Mouse (Mus musculus): ENCODE measurements at regions not wholly inside any gene's neighbourhood (a gene's known extent, or its start where the extent isn't known, plus 50 kb on each side); places are given as distances from the start of the nearest gene placed in this dataset.

- DNase-seq: peak; percentile 70 to 87
These were observed 50.8 kb upstream of the Ptpn13 start for GRCm38 (mm10) chr5:103374162-103374561.

GRCm38 (mm10) chr5:103373089-103373488, 51.9 kb upstream of the Ptpn13 start:
- DNase-seq: no peak

DNA sequence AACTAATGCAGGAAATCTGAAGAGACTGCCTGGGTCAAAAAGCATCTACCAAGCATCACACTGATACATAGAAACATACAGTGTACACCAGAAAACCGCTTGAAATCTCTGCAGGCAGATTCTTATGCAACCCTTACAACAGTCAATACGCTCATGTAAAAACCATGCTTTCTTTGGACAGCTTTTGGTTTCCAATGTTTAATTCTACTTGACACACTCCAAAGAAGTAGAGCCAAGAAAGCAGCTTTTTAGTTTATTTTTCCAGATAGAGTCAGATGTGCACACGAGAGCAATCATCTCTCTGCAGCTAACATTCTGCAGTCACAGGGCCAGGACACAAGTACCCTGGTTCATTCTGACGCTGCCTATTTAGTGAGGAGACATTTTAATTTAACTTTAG, 54.5 kb upstream of the Ptpn13 start:
- no peak for DNase-seq

DNA sequence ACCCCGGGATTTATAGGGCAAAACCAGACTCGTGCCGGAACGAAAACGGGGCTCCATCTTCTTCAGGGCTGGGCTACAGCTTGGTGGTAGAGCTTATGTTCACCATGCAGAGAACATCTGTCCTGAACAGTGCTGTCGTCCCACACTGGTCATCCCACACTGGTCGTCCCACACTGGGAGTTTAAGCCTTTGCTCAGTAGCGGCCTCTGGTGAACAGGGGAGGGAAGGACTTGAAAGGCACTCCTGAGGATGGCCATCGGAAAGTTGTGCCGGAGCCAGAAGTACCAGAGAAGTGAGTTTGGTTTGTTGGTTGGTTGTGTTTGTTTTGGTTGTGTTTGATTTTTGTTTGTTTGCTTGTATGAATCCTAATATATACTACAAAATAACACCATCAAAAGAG, 56.0 kb upstream of the Ptpn13 start:
- peak in 1 of 2 experiments; percentile 42 for DNase-seq

GRCm38 (mm10) chr5:103367201-103367671, 57.8 kb upstream of the Ptpn13 start:
- no peak for DNase-seq

DNA sequence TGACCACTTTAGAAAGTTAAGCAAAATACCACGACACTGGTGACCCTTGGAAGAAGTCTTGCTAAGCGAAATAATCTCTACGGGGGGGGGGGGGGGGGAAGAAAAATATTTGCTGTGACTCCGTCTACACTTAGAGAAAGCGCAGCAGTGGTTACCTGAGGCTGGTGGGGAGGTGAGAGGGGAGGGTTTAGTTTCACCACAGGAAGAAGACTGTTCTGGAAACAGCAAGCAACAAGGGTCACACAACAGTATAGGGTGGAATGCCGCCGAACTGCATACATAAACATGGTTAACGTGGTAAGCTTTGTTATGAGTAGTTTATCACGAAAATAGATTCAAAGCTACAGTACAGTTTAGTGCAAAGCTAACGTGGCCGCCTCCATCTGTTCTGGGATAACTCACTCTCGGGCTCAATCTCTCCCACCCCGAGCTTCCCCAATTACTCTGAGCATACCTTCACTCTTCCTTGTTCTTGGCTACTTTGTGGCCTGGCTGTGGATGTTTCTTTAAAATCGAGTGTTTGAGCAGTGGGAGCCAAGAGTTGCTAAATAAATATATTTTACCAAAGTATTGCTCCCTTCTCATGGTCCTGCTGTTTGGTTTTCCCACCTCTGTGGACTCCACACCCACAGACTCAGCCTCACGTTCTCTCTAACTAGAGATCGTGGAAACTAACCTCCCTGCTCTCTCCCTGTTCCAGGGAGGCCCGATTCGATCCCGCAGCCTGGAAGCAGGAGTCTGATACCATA, 59.1 kb upstream of the Ptpn13 start:
- DNase-seq: no peak

GRCm38 (mm10) chr5:103364791-103365699, 59.9 kb upstream of the Ptpn13 start:
- peak; percentile 80 to 93 for DNase-seq

DNA sequence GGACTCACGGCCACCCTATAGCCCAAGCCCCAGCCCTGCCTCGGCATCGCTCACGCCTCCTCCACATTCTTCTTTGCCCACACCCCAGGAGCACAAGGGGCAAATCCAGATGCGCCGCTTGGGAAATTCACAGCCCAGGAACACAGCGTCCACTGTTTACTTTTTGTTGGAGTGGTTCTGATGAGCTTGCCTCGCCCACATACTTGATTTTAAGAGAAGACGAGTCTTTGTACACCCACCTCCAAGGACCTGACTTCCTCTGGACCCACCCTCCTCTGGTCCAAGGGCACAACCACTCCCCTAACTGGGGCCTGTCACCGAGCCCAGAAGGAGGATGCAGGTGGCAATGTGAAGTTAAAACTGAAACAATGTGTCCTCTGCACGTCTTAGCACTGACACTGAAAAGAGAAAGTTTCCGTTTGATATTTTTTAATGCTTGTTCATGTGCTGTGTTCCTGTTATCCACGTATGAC, 64.2 kb upstream of the Ptpn13 start:
- no peak for DNase-seq

DNA sequence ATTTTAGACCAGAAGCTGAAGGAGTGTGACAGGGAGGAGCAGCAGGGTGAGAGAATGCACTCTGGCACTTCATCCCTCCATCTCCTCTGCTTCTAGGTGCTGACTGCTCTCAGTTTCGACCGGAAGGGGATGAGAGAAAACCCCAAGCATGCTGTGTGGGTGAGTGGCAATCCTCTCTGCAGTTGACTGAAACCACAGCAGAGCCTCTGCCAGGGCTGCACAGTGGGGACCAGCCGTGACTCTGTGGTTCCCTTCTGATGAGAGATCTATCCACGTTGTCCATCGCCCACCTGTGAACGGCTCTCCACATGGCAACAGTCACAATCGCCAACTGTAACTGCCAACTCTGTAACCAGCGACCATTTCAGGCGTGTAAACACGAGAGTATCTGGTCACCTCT, 64.6 kb upstream of the Ptpn13 start:
- DNase-seq: no peak

DNA sequence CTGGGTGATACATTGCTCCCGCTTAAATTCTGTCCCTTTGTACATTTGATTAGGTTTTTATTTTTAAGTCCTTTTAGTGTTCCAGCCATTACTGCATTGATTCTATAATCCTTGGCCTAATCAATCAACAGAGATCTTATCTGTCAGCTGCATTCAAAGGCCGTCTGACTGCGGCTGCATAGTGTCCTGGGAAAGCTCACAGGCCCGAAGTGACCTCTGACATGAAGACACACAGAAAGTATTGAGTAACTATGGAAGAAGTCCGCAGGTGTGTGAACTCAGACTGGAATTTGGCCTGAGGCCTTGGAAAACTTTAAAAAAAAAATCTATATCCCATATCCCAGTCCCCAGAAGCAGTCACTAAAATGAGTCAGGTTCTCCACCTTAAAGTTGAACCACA, 67.4 kb upstream of the Ptpn13 start:
- no peak for DNase-seq

GRCm38 (mm10) chr5:103356500-103356899, 68.5 kb upstream of the Ptpn13 start:
- peak; percentile 43 to 62 for DNase-seq

DNA sequence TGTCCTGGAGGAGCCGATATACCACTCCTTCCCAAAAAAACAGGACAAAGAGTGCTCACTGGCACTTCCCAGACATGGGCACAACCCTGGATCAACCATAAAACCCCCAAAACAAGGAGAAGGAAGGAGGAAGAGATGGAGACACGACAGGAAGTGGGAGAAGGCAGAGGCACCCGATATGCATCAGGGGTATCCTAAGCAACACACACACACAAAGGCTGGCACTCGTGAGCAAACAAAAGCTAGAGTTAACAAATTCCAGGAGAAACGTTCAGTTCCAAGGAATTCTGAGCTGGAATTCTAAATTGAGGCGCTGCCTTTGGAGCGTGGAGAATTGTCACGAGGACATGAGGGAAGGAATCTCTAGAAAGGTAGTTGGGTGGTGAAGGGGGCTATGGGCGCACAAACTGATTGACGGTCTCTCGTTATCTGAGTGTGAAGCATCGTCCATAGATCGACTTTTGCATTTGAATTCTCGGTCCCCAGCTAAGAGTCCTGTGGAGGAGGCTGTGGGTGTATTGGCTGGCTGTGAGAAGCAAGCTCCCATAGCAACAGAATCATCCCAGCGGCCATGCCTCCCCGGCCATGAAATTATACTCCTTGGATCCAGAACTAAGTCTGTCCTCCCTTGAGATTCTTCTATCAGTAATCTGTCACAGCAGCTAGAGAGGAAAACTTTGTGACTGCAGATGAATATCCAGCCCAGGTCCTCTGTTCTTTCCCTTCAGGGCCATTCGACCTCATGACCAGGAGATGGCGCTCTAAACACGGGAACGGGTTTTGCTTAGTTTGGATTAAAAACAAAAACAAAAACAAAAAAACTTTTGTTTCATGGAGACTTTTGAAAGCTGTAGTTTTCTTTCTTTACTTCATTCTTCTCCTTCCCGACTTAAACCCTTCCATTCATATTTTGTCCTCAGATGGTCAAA, 69.4 kb upstream of the Ptpn13 start:
- DNase-seq: peak; percentile 52 to 60

DNA sequence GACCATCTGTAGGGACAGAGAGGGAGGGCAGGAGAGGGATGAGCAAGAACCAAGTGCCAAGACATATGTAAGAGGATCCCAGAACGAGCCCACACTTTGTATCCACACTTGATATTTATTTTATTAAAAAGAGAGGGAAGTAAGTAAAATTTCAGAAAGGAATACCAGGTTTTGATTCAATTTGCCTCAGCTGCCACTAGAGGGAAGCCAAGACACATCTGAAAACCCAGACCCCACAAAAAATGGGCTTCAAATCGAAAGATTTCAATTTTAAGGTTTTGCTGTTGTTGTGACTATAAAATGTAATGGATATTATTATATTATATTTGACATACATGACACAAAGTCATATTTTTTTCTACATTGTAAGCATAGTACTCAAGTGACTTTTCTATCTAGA, 81.1 kb upstream of the Ptpn13 start:
- peak in 1 of 2 experiments; percentile 14 for DNase-seq

DNA sequence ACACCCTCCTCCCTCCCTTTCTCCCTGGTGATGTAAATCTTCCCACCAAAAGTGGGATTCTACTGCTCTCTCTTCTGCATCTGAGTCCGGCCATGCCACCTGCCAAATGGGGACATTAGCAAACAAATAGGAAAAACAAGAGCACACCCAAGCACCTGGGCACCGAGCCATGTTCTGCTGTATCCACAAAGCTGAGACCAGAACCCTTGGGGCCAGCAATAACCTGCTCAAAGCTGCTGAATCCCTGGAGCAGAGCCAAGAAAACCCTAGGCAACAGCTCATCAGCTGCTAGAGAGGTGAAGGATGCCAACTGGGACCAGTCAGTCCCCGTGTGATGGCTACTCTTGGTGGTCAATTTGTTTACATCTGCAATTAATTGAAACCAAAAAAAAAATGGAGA, 83.5 kb upstream of the Ptpn13 start:
- peak; percentile 59 to 72 for DNase-seq

- DNase-seq: no peak
These were observed 84.4 kb upstream of the Ptpn13 start for GRCm38 (mm10) chr5:103340626-103341025.

GRCm38 (mm10) chr5:103336689-103337490, 88.1 kb upstream of the Ptpn13 start:
- DNase-seq: no peak

- DNase-seq: no peak
These were observed 88.9 kb upstream of the Ptpn13 start for GRCm38 (mm10) chr5:103335916-103336688.

GRCm38 (mm10) chr5:103326412-103326811, 98.6 kb upstream of the Ptpn13 start:
- no peak for DNase-seq

- no peak for DNase-seq
These were observed 104.7 kb upstream of the Ptpn13 start for GRCm38 (mm10) chr5:103320341-103320740.

DNA sequence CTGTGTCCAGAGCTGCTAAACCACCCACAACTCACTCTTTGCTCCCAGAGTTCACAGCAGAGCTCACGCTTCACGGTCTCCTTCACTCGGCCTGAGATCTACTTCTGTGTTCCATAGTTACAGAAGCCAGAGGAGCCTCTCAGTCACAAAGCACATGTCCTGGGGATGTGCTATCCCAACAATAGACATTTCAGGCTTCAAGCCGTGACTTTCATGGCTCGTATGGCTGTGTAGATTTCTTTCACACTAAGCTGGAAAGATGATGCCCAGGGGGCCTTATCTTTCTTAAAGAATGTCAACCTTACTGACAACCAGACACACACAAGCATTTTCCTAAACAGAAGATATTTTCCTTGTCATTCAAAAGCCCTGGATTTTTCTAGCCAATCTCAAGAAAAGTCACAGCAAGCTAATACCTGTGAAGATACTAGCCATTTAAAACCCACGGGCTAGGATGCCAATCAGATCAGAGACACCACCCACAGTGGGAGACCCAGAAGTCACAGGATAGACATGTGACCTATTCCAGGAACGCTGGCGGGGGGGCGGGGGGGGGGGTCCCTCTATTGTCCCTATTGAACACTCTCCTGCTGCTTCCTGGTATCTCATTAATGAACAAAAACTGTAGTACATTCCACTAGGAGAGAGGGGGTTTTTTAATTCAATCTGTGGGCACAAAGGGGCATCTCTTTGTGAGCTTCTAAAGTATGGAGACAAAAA, 98.8 kb upstream of the Mapk10 start:
- DNase-seq: no peak

Measured in kidney, postnatal 25 days (tissue).